Mouse (Mus musculus): ENCODE data around the gene Eif3l. TPM values are rescaled to one million over a fixed set of nuclear protein-coding genes. Genes with fewer than 3 reads are reported as not detected.

Gene Eif3l
- polyA plus RNA-seq, 1 experiment from 2014 or later, result 242 TPM

DNA sequence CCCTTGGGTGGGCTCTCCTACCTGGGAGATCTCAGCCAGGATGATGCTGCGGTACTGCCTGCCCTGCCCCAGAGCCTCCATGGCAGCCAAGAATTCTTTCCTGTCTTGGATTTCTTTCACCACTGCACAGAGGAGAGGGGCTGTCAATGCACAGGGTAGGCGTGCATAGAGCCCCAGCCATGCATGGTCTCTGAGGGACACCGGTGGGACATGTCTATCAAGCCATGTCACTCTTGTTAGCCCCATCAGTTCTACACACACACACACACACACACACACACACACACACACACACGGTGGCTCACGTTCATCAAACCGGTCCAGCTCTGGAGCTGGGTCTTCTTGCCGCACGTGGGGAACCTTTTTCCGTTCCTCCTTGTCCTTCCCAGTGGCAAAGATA is 60.4 kb downstream of the Eif3l start:
- H3K27me3 ChIP-seq (ENCODE audit: control insufficient read depth, insufficient read depth, low read length), result no peaks in the 10 kb centered on the region
- H3K9ac ChIP-seq (ENCODE audit: low read length), result no peak overlapping the region
- no peak overlapping the region for H3K27ac ChIP-seq (ENCODE audit: low read depth, low read length)
- 87% methylated on average over 9 of the region's 9 CpGs for WGBS
- H3K4me1 ChIP-seq (ENCODE audit: control insufficient read depth, insufficient read depth, low read length), result no peaks in the 10 kb centered on the region
- ATAC-seq (ENCODE audit: low FRiP score), result no peak
- no peak overlapping the region for H3K4me2 ChIP-seq
- DNase-seq (ENCODE audit: low spot score, missing footprints), result no peak
- no peaks in the 10 kb centered on the region for H3K9me3 ChIP-seq (ENCODE audit: control insufficient read depth, low read length)
- no peak overlapping the region for H3K4me3 ChIP-seq (ENCODE audit: low read depth, low read length)
- 0 out of 2 replicates have a peak, but pooled peaks cover 4% of the 10 kb centered on the region for H3K36me3 ChIP-seq (ENCODE audit: control insufficient read depth, insufficient read depth, low read length)

DNA sequence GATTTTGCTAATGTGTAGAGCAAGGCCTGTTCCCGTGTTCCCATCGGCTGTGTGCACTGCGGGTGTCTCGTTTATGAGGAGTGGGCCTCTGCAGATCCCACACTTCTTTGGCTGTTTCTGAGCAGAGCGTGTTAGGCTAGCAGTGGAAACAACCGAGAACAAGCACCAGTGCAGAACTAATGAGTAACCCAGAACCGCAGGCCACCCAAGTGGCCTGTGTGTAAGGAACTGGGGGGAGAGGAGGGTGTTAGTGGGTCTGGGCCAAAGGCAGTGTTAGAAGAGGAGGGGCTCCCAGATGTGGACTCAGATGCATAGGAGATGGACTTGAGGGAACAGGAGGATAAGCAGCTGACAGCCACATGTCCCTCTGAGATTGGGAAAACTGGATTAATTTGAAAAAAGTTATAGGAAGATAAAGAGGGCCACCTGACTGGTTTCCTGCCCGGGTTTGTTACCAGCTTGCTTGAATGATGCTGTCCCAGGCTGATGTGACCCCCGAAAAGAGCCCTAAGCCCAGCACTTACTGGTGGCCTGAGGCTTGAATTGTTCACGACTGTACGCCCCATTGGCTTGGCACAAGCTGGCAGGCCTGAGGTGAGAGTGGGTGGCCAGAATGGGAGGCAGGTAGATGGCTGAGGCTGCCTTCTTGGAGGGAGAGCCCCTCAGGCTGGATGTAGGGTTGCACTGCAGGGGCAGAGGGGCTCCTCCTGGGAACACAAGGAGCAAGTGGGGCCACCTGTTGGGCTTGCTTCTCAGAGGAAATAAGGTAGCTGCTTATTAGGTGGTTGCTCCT is 61.0 kb downstream of the Eif3l start:
- Histone ChIP-seq H3K27ac (ENCODE audit: low read depth, low read length) (no peak overlapping the region), H3K27me3 (ENCODE audit: control insufficient read depth, insufficient read depth, low read length) (no peaks in the 10 kb centered on the region), H3K4me3 (ENCODE audit: low read depth, low read length) (no peak overlapping the region), H3K9me3 (ENCODE audit: control insufficient read depth, low read length) (no peaks in the 10 kb centered on the region), H3K4me2 (no peak overlapping the region), H3K9ac (ENCODE audit: low read length) (no peak overlapping the region), H3K36me3 (ENCODE audit: control insufficient read depth, insufficient read depth, low read length) (0 out of 2 replicates have a peak, but pooled peaks cover 4% of the 10 kb centered on the region), H3K4me1 (ENCODE audit: control insufficient read depth, insufficient read depth, low read length) (no peaks in the 10 kb centered on the region)
- DNase-seq (ENCODE audit: low spot score, missing footprints), result no peak
- 76% methylated on average over 11 of the region's 11 CpGs for WGBS
- no peak for ATAC-seq (ENCODE audit: low FRiP score)

- H3K4me2 ChIP-seq, result no peak overlapping the region
- H3K36me3 ChIP-seq (ENCODE audit: control insufficient read depth, insufficient read depth, low read length), result no peaks in the 10 kb centered on the region
- ATAC-seq (ENCODE audit: low FRiP score), result no peak
- no peak overlapping the region for H3K27ac ChIP-seq (ENCODE audit: low read depth, low read length)
- no peak overlapping the region for H3K9ac ChIP-seq (ENCODE audit: low read length)
- no peaks in the 10 kb centered on the region for H3K27me3 ChIP-seq (ENCODE audit: control insufficient read depth, insufficient read depth, low read length)
- DNase-seq (ENCODE audit: low spot score, missing footprints), result no peak
- no peaks in the 10 kb centered on the region for H3K9me3 ChIP-seq (ENCODE audit: control insufficient read depth, low read length)
- WGBS, result 62% methylated on average over 10 of the region's 10 CpGs
- H3K4me1 ChIP-seq (ENCODE audit: control insufficient read depth, insufficient read depth, low read length), result peaks cover 10% of the 10 kb centered on the region
- H3K4me3 ChIP-seq (ENCODE audit: low read depth, low read length), result no peak overlapping the region
Observed at GRCm38 (mm10) chr15:79139640-79140039, 64.7 kb downstream of the Eif3l start.

GRCm38 (mm10) chr15:79140866-79141565 is 66.0 kb downstream of the Eif3l start, which contains the start of the genes Polr2f and 1700088E04Rik:
TSS of gene Polr2f (plus strand) at chr15:79141009.
TSS of gene 1700088E04Rik (minus strand) at chr15:79141253.
- Histone ChIP-seq H3K4me3 (ENCODE audit: low read depth, low read length) (peak within 1 kb of the TSS; percentile 65), H3K4me2 (peak within 1 kb of the TSS; percentile 91), H3K36me3 (ENCODE audit: control insufficient read depth, insufficient read depth, low read length) (peaks cover 4% of the 10 kb centered on the region), H3K9me3 (ENCODE audit: control insufficient read depth, low read length) (no peaks in the 10 kb centered on the region), H3K4me1 (ENCODE audit: control insufficient read depth, insufficient read depth, low read length) (peaks cover 10% of the 10 kb centered on the region), H3K27ac (ENCODE audit: low read depth, low read length) (no peak within 1 kb of the TSS), H3K27me3 (ENCODE audit: control insufficient read depth, insufficient read depth, low read length) (no peaks in the 10 kb centered on the region), H3K9ac (ENCODE audit: low read length) (peak within 1 kb of the TSS; percentile 75)
- ATAC-seq (ENCODE audit: low FRiP score) (peak; percentile 93), DNase-seq (ENCODE audit: low spot score, missing footprints) (peak; percentile 100)
- under 1% methylated on average over 57 of the region's 57 CpGs for WGBS

- DNase-seq (ENCODE audit: low spot score, missing footprints), result no peak
- Histone ChIP-seq H3K27ac (ENCODE audit: low read depth, low read length) (no peak overlapping the region), H3K36me3 (ENCODE audit: control insufficient read depth, insufficient read depth, low read length) (peaks cover 7% of the 10 kb centered on the region), H3K4me2 (peak overlapping the region; percentile 91), H3K4me1 (ENCODE audit: control insufficient read depth, insufficient read depth, low read length) (peaks cover 10% of the 10 kb centered on the region), H3K27me3 (ENCODE audit: control insufficient read depth, insufficient read depth, low read length) (no peaks in the 10 kb centered on the region), H3K9ac (ENCODE audit: low read length) (peak overlapping the region; percentile 75), H3K4me3 (ENCODE audit: low read depth, low read length) (peak overlapping the region; percentile 65), H3K9me3 (ENCODE audit: control insufficient read depth, low read length) (no peaks in the 10 kb centered on the region)
- WGBS, result 0% methylated on average over 7 of the region's 7 CpGs
- ATAC-seq (ENCODE audit: low FRiP score), result no peak
Observed at GRCm38 (mm10) chr15:79141566-79141917, 66.6 kb downstream of the Eif3l start.

- no peaks in the 10 kb centered on the region for H3K9me3 ChIP-seq (ENCODE audit: control insufficient read depth, low read length)
- H3K27ac ChIP-seq (ENCODE audit: low read depth, low read length), result no peak overlapping the region
- H3K27me3 ChIP-seq (ENCODE audit: control insufficient read depth, insufficient read depth, low read length), result no peaks in the 10 kb centered on the region
- no peak overlapping the region for H3K4me2 ChIP-seq
- peaks cover 20% of the 10 kb centered on the region for H3K36me3 ChIP-seq (ENCODE audit: control insufficient read depth, insufficient read depth, low read length)
- WGBS, result 90% methylated on average over 12 of the region's 12 CpGs
- no peak overlapping the region for H3K4me3 ChIP-seq (ENCODE audit: low read depth, low read length)
- DNase-seq (ENCODE audit: low spot score, missing footprints) (no peak), ATAC-seq (ENCODE audit: low FRiP score) (no peak)
- peaks cover 10% of the 10 kb centered on the region for H3K4me1 ChIP-seq (ENCODE audit: control insufficient read depth, insufficient read depth, low read length)
- H3K9ac ChIP-seq (ENCODE audit: low read length), result no peak overlapping the region
Observed at GRCm38 (mm10) chr15:79143316-79143715, 68.3 kb downstream of the Eif3l start.

Other genes with a start within 250 kb of the Eif3l start
- gene Cdc42ep1, start 232.6 kb upstream of the Eif3l start, polyA plus RNA-seq (2014; fragmentation: Nextera tagmentation; extraction: Ambion mirVana), result 6.4 and 9.0 TPM in 2 replicates
- not detected in 2 replicates for gene Lgals2, start 219.7 kb upstream of the Eif3l start, polyA plus RNA-seq (2014; fragmentation: Nextera tagmentation; extraction: Ambion mirVana)
- gene Gga1, start 198.0 kb upstream of the Eif3l start, polyA plus RNA-seq (2014; fragmentation: Nextera tagmentation; extraction: Ambion mirVana), result 20.5 and 25.7 TPM in 2 replicates
- gene Gm49510, start 175.5 kb upstream of the Eif3l start, polyA plus RNA-seq (2014; fragmentation: Nextera tagmentation; extraction: Ambion mirVana), result 0.11 TPM in 1 of 2 replicates, not detected in the other
- gene Sh3bp1, start 175.4 kb upstream of the Eif3l start, polyA plus RNA-seq (2014; fragmentation: Nextera tagmentation; extraction: Ambion mirVana), result 9.1 and 10.3 TPM in 2 replicates
- gene Pdxp, start 161.3 kb upstream of the Eif3l start, polyA plus RNA-seq (2014; fragmentation: Nextera tagmentation; extraction: Ambion mirVana), result 32.6 and 33.8 TPM in 2 replicates
- gene Lgals1, start 148.5 kb upstream of the Eif3l start, polyA plus RNA-seq (2014; fragmentation: Nextera tagmentation; extraction: Ambion mirVana), result 360 and 382 TPM in 2 replicates
- gene Nol12, start 140.2 kb upstream of the Eif3l start, polyA plus RNA-seq (2014; fragmentation: Nextera tagmentation; extraction: Ambion mirVana), result 58.3 and 62.7 TPM in 2 replicates
- gene Triobp, start 127.5 kb upstream of the Eif3l start, polyA plus RNA-seq (2014; fragmentation: Nextera tagmentation; extraction: Ambion mirVana), result 33.2 and 34.8 TPM in 2 replicates
- gene H1f0, start 46.7 kb upstream of the Eif3l start, polyA plus RNA-seq (2014; fragmentation: Nextera tagmentation; extraction: Ambion mirVana), result 355 and 376 TPM in 2 replicates
- gene Galr3, start 33.3 kb upstream of the Eif3l start, polyA plus RNA-seq (2014; fragmentation: Nextera tagmentation; extraction: Ambion mirVana), result not detected in 2 replicates
- 52.7 and 53.5 TPM in 2 replicates for gene Ankrd54, start 12.3 kb upstream of the Eif3l start, polyA plus RNA-seq (2014; fragmentation: Nextera tagmentation; extraction: Ambion mirVana)
- 5.2 and 5.4 TPM in 2 replicates for gene Micall1, start 33.7 kb downstream of the Eif3l start, polyA plus RNA-seq (2014; fragmentation: Nextera tagmentation; extraction: Ambion mirVana)
- gene Polr2f, start 65.8 kb downstream of the Eif3l start, polyA plus RNA-seq (2014; fragmentation: Nextera tagmentation; extraction: Ambion mirVana), result 354 and 362 TPM in 2 replicates
- 9.5 and 10.2 TPM in 2 replicates for gene 1700088E04Rik, start 66.1 kb downstream of the Eif3l start, polyA plus RNA-seq (2014; fragmentation: Nextera tagmentation; extraction: Ambion mirVana)
- gene Sox10, start 90.1 kb downstream of the Eif3l start, polyA plus RNA-seq (2014; fragmentation: Nextera tagmentation; extraction: Ambion mirVana), result 0.64 and 0.95 TPM in 2 replicates
- 18.7 and 21.1 TPM in 2 replicates for gene Pick1, start 154.0 kb downstream of the Eif3l start, polyA plus RNA-seq (2014; fragmentation: Nextera tagmentation; extraction: Ambion mirVana)
- gene Gm49486, start 154.2 kb downstream of the Eif3l start, polyA plus RNA-seq (2014; fragmentation: Nextera tagmentation; extraction: Ambion mirVana), result 0.12 and 0.57 TPM in 2 replicates
- gene Slc16a8, start 179.6 kb downstream of the Eif3l start, polyA plus RNA-seq (2014; fragmentation: Nextera tagmentation; extraction: Ambion mirVana), result 0.14 and 0.15 TPM in 2 replicates
- gene Baiap2l2, start 210.4 kb downstream of the Eif3l start, polyA plus RNA-seq (2014; fragmentation: Nextera tagmentation; extraction: Ambion mirVana), result 0.27 and 1.5 TPM in 2 replicates

All from midbrain, embryonic 11.5 days (tissue).